In the genomic region with DNA sequence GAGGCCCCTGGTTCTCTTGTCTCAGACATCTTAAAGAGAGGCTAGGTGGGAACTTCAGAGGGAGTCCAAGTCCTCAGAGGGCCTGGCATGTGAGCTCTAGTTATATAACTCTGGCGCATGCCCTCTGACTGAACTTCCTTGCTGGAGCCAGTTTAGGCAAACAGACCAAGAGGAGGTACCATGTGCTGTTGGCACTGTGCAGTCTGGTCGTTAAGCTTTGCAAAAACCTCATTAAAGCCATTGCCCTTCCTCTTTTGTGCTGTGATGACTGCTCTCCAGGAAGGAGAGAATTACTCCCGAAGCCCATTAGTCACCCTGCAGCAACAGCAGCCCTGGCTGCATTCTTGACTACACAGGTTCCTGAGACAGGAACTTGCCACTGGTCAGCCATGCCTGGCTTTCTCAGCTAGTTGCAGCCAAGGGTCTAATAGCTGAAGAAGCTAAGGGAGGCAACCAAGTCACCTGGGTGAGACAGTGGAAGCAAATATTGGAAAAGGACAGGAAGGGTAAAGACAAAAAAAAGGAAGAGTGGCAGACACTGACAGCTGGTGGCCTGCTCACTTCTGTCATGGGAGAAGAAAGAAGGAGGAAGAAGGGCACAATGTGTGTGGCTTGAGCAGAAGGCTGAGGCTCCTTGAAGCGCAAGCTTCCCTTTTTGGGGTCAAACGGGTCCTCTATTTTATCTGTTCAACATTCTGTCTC, we compare ENCODE assay signal across 15 mouse cellular contexts. TPM values are rescaled to one million over a fixed set of nuclear protein-coding genes. Genes with fewer than 3 reads are reported as not detected.
DNase-seq lines count a peak whose midpoint lies in the region; ATAC-seq lines count a peak whose summit lies in the region.
"Had no signal": no experiment of that assay in that cellular context is flagged by ENCODE, and none has a peak within 500 bp of the region (broad histone marks: within the 10 kb centered on the region; RNA-seq: fewer than 3 reads in every experiment).

No protein-coding gene starts in this region.

- H3K4me2 ChIP-seq in liver, embryonic 13.5 days = no peak overlapping the region
- H3K4me2 ChIP-seq: embryonic facial prominence, embryonic 12.5 days; hindbrain, embryonic 15.5 days; limb, embryonic 12.5 days had no signal

- H3K4me3 ChIP-seq in liver, embryonic 13.5 days (replicated peaks) = no peak overlapping the region
- no peak overlapping the region for H3K4me3 ChIP-seq in embryonic facial prominence, embryonic 10.5 days
- H3K4me3 ChIP-seq: embryonic facial prominence, embryonic 12.5 days; hindbrain, embryonic 15.5 days; limb, embryonic 12.5 days had no signal

- ATAC-seq in hematopoietic stem cell, adult 5-6 weeks (replicated peaks in 1 of 2; ENCODE audit: insufficient read depth in 1 of 2, low FRiP score in 2 of 2, low TSS enrichment in 1 of 2, low read depth in 1 of 2, poor library complexity in 2 of 2, severe bottlenecking in 2 of 2) = peak; percentile 47 to 54
- ATAC-seq in liver, embryonic 13.5 days (ENCODE audit: low read depth) = no peak

- H3K36me3 ChIP-seq in liver, embryonic 13.5 days = no peaks in the 10 kb centered on the region
- H3K36me3 ChIP-seq in splenic B cell, adult 2 months (ENCODE audit: control insufficient read depth, insufficient read depth, low read length, poor library complexity, severe bottlenecking) = no peaks in the 10 kb centered on the region
- no peaks in the 10 kb centered on the region for H3K36me3 ChIP-seq in embryonic facial prominence, embryonic 10.5 days (replicated peaks)
- H3K36me3 ChIP-seq: embryonic facial prominence, embryonic 12.5 days; hindbrain, embryonic 15.5 days; limb, embryonic 12.5 days had no signal

- no peak overlapping the region for H3K9ac ChIP-seq in liver, embryonic 13.5 days
- H3K9ac ChIP-seq: embryonic facial prominence, embryonic 12.5 days; hindbrain, embryonic 15.5 days; limb, embryonic 12.5 days had no signal

- DNase-seq in lung, adult 18-20 months = peak; percentile 50 to 56
- no peak for DNase-seq in lung, postnatal 14 days
- no peak for DNase-seq in liver, embryonic 13.5 days
- peak; percentile 62 for DNase-seq in splenic B cell, adult 2 months (ENCODE audit: low read depth, low spot score)
- no peak for DNase-seq in embryonic facial prominence, embryonic 10.5 days (ENCODE audit: low spot score)
- no peak for DNase-seq in ovary, postnatal 14 days (ENCODE audit: low spot score)
- DNase-seq in urinary bladder, postnatal 10 days (ENCODE audit: low spot score) = no peak
- DNase-seq: right cerebral cortex, adult 18-20 months; thymus, postnatal 36 days had no signal

- H3K4me1 ChIP-seq in liver, embryonic 13.5 days (replicated peaks) = peaks cover 35% of the 10 kb centered on the region
- peaks cover 8% of the 10 kb centered on the region; the same call in 1 of the 2 replicates for H3K4me1 ChIP-seq in embryonic facial prominence, embryonic 10.5 days
- H3K4me1 ChIP-seq: hindbrain, embryonic 15.5 days had no signal

- peaks cover 10% of the 10 kb centered on the region; the same call in 1 of the 2 replicates for H3K27me3 ChIP-seq in liver, embryonic 13.5 days
- no peaks in the 10 kb centered on the region for H3K27me3 ChIP-seq in splenic B cell, adult 2 months (ENCODE audit: control insufficient read depth, insufficient read depth, low read length, poor library complexity, severe bottlenecking)
- no peaks in the 10 kb centered on the region for H3K27me3 ChIP-seq in embryonic facial prominence, embryonic 10.5 days (replicated peaks; ENCODE audit: low read depth, poor library complexity, severe bottlenecking)
- H3K27me3 ChIP-seq: embryonic facial prominence, embryonic 12.5 days; hindbrain, embryonic 15.5 days; limb, embryonic 12.5 days had no signal

- 27% methylated on average over 5 of the region's 5 CpGs for WGBS in liver, embryonic 13.5 days (ENCODE audit: insufficient replicate concordance)
- 69% methylated on average over 5 of the region's 5 CpGs for WGBS in embryonic facial prominence, embryonic 10.5 days

- H3K9me3 ChIP-seq in liver, embryonic 13.5 days (replicated peaks) = 0 out of 2 replicates have a peak, but pooled peaks cover 9% of the 10 kb centered on the region
- peaks cover 6% of the 10 kb centered on the region; the same call in 1 of the 2 replicates for H3K9me3 ChIP-seq in embryonic facial prominence, embryonic 10.5 days
- H3K9me3 ChIP-seq: embryonic facial prominence, embryonic 12.5 days; hindbrain, embryonic 15.5 days had no signal

- peak overlapping the region; percentile 37 for H3K27ac ChIP-seq in liver, embryonic 13.5 days
- H3K27ac ChIP-seq in embryonic facial prominence, embryonic 10.5 days (replicated peaks) = no peak overlapping the region
- H3K27ac ChIP-seq: embryonic facial prominence, embryonic 12.5 days; hindbrain, embryonic 15.5 days; limb, embryonic 12.5 days had no signal

RNA-seq across cellular contexts. Expression of a gene that starts 4.3 kb away (rescaled TPM):
- total RNA-seq in hematopoietic stem cell, adult 5-6 weeks (2017) = 3.5 and 4.1 TPM in 2 replicates
- polyA plus RNA-seq in liver, embryonic 13.5 days (2015; fragmentation: Nextera tagmentation; extraction: Ambion mirVana) = 0.48 and 0.65 TPM in 2 replicates
- 0.09 and 0.59 TPM in 2 replicates for polyA plus RNA-seq in embryonic facial prominence, embryonic 10.5 days (2016; fragmentation: Nextera tagmentation; extraction: Ambion mirVana)
- total RNA-seq: MEL had no signal

RNA-seq across cellular contexts. Expression of a gene that starts 30.5 kb away (rescaled TPM):
- total RNA-seq in hematopoietic stem cell, adult 5-6 weeks (2017) = 467 and 604 TPM in 2 replicates
- polyA plus RNA-seq in liver, embryonic 13.5 days (2015; fragmentation: Nextera tagmentation; extraction: Ambion mirVana) = 0.06 and 0.07 TPM in 2 replicates
- polyA plus RNA-seq in embryonic facial prominence, embryonic 10.5 days (2016; fragmentation: Nextera tagmentation; extraction: Ambion mirVana) = not detected in 2 replicates
- total RNA-seq: gastrocnemius, adult 18-20 months; MEL had no signal
- polyA plus RNA-seq: embryonic facial prominence, embryonic 12.5 days; hindbrain, embryonic 15.5 days; limb, embryonic 12.5 days had no signal

Comparison
In these comparisons a context has a peak if more than half of its experiments do, and no peak if none do; other contexts are left out.
1. DNase-seq: peak in lung, adult 18-20 months (2 of 2) and splenic B cell, adult 2 months (single experiment); none in lung, postnatal 14 days (single experiment), liver, embryonic 13.5 days (single experiment), embryonic facial prominence, embryonic 10.5 days (single experiment), ovary, postnatal 14 days (single experiment) and urinary bladder, postnatal 10 days (single experiment).